Mouse (Mus musculus) hindbrain, embryonic 12.5 days (tissue): ENCODE data around the gene Arpc5. TPM values are rescaled to one million over a fixed set of nuclear protein-coding genes. Genes with fewer than 3 reads are reported as not detected.
A peak's percentile ranks its signal among the peaks of the same experiment; 100 is the strongest.
"Not testable (repeated sequence)": the region's sequence is repeated elsewhere in the genome, so short reads cannot be mapped to it uniquely, and the experiment has no call there.

Experiments
- ATAC-seq: fragments of 200-750 bp; cut with Nextera tagmentation; 2 replicates; pipeline ENCODE4 v1.8.0; 2017; ENCODE audit warnings: moderate TSS enrichment; ENCODE audit not compliant: low FRiP score
- H3K27ac ChIP-seq: fragments of 300-500 bp; sonication (generic); 2 replicates; pipeline ENCODE4 v1.5.1; 2016; ENCODE audit warnings: mild to moderate bottlenecking
- H3K27me3 ChIP-seq: fragments of 300-500 bp; sonication (generic); 2 replicates; pipeline ENCODE4 v1.6.1; 2016; ENCODE audit warnings: mild to moderate bottlenecking
- H3K36me3 ChIP-seq: fragments of 300-500 bp; sonication (generic); 2 replicates; pipeline ENCODE4 v1.6.1; 2016; ENCODE audit warnings: mild to moderate bottlenecking
- H3K4me1 ChIP-seq: fragments of 300-500 bp; sonication (generic); 2 replicates; pipeline ENCODE4 v1.6.1; 2016
- H3K4me2 ChIP-seq: fragments of 300-500 bp; sonication (generic); replicated peaks from 2 replicates; pipeline ENCODE4 v1.6.1; 2016; ENCODE audit warnings: mild to moderate bottlenecking
- H3K4me3 ChIP-seq: fragments of 300-500 bp; sonication (generic); 2 replicates; pipeline ENCODE4 v1.5.1; 2016; ENCODE audit warnings: mild to moderate bottlenecking
- H3K9ac ChIP-seq: fragments of 300-500 bp; sonication (generic); 2 replicates; pipeline ENCODE4 v1.6.1; 2016; ENCODE audit warnings: mild to moderate bottlenecking, moderate library complexity
- H3K9me3 ChIP-seq: fragments of 300-500 bp; sonication (generic); replicated peaks from 2 replicates; pipeline ENCODE4 v1.6.1; 2016; ENCODE audit warnings: mild to moderate bottlenecking
- WGBS: fragments of 180-500 bp; shearing (Covaris S2); methylation state at CpG from one replicate; pipeline ENCODE4 v1.1.7; 2016; 5-methylcytosine and 5-hydroxymethylcytosine counted together
- polyA plus RNA-seq: library from polyadenylated mRNA; unstranded; fragments of >200 nt; fragmentation: Nextera tagmentation; extraction: Ambion mirVana; gene quantifications from 2 replicates; pipeline ENCODE4 v1.2.1, GENCODE M21; 2016

The Arpc5 gene
- polyA plus RNA-seq, 1 experiment from 2014 or later, result 310 TPM

DNA sequence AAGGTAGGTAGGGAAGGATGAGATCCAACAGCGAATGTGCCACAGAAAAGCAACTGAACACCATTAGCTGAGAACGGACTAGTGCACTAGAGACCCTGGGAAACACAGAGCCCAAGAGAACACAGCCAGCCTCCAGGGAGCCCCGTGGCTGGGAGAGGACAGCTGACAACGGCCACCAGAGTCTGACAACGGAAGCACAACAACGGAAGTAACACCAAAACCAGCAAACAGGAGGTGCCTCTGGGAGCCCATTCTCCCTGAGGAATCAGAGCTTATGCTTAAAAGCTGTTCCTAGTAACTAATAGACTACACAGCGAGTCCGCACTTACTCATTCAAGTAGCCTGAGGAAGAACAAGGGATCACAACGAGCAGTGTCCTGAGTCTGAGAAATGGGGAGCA is 17.1 kb upstream of the Arpc5 start:
- H3K36me3 ChIP-seq, result no peaks in the 10 kb centered on the region
- H3K4me1 ChIP-seq, result 0 out of 2 replicates have a peak, but pooled peaks cover 2% of the 10 kb centered on the region
- 76% methylated on average over 9 of the region's 9 CpGs for WGBS
- H3K27me3 ChIP-seq, result no peaks in the 10 kb centered on the region
- H3K9me3 ChIP-seq, result no peaks in the 10 kb centered on the region
- H3K9ac ChIP-seq, result no peak overlapping the region
- no peak for ATAC-seq
- H3K4me2 ChIP-seq, result no peak overlapping the region
- H3K4me3 ChIP-seq, result no peak overlapping the region
- no peak overlapping the region for H3K27ac ChIP-seq

DNA sequence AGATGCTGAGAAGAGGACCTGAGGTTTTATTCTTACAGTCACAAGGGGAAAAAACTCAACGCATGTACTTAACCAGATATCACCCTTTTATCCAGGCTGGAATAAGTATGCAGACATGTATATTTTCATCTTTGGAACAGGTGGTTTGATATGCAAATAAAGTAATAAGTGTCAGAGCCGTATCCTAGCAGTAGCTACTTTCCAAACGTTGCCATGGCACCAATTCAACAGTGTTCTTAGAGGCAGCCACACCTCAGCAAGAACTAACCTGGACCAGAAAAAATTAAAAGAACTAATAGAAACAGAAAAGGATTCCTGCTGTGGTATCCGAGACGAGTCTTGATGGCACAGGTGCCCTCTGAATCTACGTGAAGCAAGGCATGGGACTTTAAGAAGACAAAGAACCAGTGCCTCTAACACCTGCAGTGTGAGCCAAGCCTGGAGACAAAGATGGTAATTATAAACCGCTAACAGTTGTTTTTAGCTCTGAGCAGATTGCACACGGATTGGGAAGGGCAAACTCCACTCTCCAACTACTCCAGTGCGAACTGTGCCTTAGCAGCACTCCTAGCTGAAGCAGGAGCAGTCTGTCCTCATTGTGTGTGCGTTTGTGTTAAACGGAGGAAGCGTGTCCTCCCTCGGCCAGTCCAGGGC is 15.9 kb upstream of the Arpc5 start, which contains the start of gene Apobec4:
Gene Apobec4 (plus strand): TSS at position 240 of the 654 bp plus-strand sequence.
- no peak within 1 kb of the TSS for H3K27ac ChIP-seq
- H3K4me2 ChIP-seq, result no peak within 1 kb of the TSS
- H3K4me3 ChIP-seq, result no peak within 1 kb of the TSS
- no peaks in the 10 kb centered on the region for H3K9me3 ChIP-seq
- H3K27me3 ChIP-seq, result no peaks in the 10 kb centered on the region
- WGBS, result 63% methylated on average over 13 of the region's 13 CpGs
- H3K9ac ChIP-seq, result no peak within 1 kb of the TSS
- no peaks in the 10 kb centered on the region for H3K36me3 ChIP-seq
- ATAC-seq, result no peak
- H3K4me1 ChIP-seq, result 0 out of 2 replicates have a peak, but pooled peaks cover 2% of the 10 kb centered on the region

DNA sequence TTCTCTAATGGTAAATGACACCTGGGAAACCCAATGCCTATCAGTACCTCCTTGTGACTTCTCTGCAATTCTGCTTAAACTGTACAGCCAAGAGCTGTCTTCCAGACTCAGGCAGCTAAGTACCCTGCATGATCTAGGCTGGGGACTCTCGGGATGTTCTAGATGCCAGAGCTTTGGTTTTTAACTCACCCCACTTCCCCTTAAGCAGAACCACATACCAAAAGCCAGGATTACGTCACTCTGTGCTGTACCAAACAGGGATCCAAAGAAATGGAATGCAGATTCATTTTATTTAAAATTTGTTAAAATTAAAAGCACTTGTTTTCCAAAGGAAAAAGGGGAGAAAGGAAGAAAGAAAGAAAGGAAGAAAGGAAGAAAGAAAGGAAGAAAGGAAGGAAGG is 4.6 kb upstream of the Arpc5 start:
- Histone ChIP-seq H3K9me3 (no peaks in the 10 kb centered on the region), H3K27me3 (peaks cover 6% of the 10 kb centered on the region), H3K9ac (no peak overlapping the region), H3K4me1 (peaks cover 7% of the 10 kb centered on the region), H3K27ac (no peak overlapping the region), H3K36me3 (no peaks in the 10 kb centered on the region), H3K4me2 (no peak overlapping the region), H3K4me3 (no peak overlapping the region)
- 87% methylated on average over 2 of the region's 2 CpGs for WGBS
- no peak for ATAC-seq

DNA sequence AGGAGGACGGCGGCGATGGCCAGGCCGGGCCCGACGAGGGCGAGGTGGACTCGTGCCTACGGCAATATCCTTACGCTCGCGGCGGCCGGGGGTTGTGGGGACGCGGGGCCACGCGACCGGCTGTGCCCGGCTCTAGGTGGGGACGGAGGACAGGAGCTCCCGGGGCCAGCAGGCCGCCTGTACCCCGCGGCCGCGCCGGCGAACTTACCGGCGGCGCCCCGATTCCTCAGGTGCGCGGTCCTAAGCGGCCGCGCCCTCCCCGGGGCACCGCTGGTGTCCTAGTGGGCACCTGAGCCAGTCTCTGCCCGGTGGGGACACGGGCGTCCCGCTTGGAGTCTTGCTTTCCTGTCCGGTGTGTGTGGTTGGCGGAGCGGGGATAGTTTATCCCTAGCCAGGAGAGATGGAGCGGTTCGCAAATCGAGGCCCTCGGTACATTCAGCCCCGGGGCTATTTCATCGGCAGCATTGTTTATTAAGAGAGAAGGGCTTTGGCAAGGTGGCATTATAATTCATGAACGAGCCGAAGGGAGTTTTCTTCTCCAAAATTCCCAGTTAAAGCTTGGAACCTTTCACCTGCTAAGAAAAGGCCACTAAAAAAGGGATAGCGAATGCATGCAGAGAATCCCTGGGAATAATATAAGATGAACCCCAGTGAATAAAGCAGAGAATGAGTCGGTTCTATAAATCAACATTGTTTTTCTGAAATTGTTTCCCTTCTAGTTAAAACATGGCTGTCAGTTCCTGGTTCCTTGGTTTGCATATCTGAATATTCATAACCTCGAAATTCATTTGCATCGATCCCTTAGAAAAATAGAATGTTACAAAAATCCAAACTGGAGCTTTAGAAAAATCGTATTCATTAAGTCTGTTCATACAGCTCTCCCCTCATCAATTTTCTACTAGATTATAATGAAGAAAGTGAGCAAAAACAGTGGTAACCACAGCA is 734 bp downstream of the Arpc5 start:
- Histone ChIP-seq H3K27ac (peak overlapping the region; percentile 91), H3K4me1 (peaks cover 11% of the 10 kb centered on the region), H3K27me3 (peaks cover 6% of the 10 kb centered on the region), H3K4me3 (peak overlapping the region; percentile 99), H3K9ac (peak overlapping the region; percentile 93), H3K36me3 (peaks cover 14% of the 10 kb centered on the region), H3K4me2 (peak overlapping the region; percentile 69), H3K9me3 (no peaks in the 10 kb centered on the region)
- ATAC-seq, result peak; percentile 71
- 2% methylated on average over 55 of the region's 60 CpGs for WGBS

DNA sequence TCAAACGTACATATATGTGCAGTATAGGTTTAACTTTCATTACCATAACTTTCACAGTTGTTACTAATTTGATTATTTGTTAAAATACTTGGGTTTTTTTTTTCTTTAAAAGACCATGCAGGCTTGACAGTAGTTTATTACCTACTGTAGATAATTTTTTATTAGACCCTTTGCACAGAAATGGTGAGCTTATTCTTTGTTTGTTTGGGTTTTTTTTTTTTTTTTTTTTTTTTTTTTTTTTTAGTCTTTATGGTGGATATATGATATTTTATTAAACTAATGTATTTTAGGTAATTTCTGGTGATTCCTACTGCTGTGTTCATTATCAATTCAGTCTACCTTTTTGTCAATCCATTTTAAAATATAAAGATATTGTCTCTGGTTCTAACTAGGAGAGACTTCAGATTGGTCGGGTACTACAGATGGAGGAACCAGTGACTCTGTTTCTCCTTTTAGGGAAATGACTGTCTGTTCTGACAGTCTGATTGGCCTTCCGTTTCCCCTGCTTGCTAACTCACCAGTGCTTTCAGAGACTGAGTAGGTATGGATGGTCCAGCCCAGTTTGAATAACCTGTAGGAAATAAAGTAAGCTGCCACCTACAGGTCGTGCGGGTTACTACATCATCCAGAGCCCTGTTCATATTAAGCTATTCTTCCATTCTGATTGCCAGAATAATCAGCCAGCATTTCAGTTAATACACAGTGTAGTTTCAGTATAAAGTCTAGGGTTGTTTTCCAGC is 1.6 kb downstream of the Arpc5 start:
- 0 out of 2 replicates have a peak, but pooled peaks have one; percentile 9 for ATAC-seq
- peak overlapping the region; percentile 69 for H3K4me2 ChIP-seq
- WGBS, result 9% methylated on average over 5 of the region's 5 CpGs
- no peak overlapping the region for H3K27ac ChIP-seq
- peaks cover 6% of the 10 kb centered on the region for H3K27me3 ChIP-seq
- no peaks in the 10 kb centered on the region for H3K9me3 ChIP-seq
- H3K36me3 ChIP-seq, result peaks cover 22% of the 10 kb centered on the region
- H3K4me3 ChIP-seq, result peak overlapping the region; percentile 99
- no peak overlapping the region for H3K9ac ChIP-seq
- peaks cover 11% of the 10 kb centered on the region for H3K4me1 ChIP-seq

DNA sequence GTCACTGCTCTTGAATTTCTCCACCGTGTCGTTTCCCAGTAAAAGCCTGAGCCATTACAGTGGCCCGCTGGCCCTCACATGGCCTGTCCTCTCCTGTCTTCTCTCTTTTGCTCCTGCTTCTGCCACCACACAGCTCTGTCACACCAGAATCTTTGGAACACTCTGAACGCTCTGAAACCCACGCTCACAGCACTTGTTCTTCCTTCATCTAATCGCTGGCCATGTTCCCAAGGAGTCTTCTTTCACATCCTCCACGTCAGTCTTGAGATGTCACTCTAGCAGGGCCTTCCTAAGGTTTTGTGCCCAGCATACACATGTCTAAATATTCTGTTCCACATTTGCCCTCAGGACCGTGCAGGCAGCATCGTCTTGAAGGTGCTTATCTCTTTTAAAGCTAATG is 4.7 kb downstream of the Arpc5 start:
- no peaks in the 10 kb centered on the region for H3K27me3 ChIP-seq
- no peak overlapping the region for H3K9ac ChIP-seq
- ATAC-seq, result no peak
- 93% methylated on average over 9 of the region's 9 CpGs for WGBS
- no peaks in the 10 kb centered on the region for H3K9me3 ChIP-seq
- H3K4me1 ChIP-seq, result 0 out of 2 replicates have a peak, but pooled peaks cover 4% of the 10 kb centered on the region
- no peak overlapping the region for H3K4me3 ChIP-seq
- no peak overlapping the region for H3K4me2 ChIP-seq
- H3K36me3 ChIP-seq, result peaks cover 49% of the 10 kb centered on the region
- no peak overlapping the region for H3K27ac ChIP-seq

DNA sequence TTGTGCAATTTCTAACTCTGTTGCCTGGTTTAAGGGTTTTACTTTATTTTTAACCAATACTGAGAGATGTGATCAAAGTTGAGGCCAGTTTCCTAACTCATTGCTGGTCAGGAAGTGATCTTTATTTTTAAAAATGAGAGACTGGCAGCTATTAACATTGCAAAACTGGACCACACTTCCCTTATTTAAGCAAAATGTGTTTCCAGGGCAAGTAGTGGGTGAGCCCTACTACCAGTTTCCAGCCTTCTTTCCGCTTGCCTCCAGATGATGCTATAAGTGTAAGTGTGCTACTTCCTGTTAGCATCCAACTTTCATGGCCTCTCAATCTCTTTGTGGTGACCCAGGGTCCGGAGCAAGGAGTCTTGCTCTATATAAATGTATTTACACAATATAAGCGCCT is 8.3 kb downstream of the Arpc5 start:
- H3K36me3 ChIP-seq, result peaks cover 58% of the 10 kb centered on the region
- 91% methylated on average over 3 of the region's 3 CpGs for WGBS
- not testable (repeated sequence) for ATAC-seq

DNA sequence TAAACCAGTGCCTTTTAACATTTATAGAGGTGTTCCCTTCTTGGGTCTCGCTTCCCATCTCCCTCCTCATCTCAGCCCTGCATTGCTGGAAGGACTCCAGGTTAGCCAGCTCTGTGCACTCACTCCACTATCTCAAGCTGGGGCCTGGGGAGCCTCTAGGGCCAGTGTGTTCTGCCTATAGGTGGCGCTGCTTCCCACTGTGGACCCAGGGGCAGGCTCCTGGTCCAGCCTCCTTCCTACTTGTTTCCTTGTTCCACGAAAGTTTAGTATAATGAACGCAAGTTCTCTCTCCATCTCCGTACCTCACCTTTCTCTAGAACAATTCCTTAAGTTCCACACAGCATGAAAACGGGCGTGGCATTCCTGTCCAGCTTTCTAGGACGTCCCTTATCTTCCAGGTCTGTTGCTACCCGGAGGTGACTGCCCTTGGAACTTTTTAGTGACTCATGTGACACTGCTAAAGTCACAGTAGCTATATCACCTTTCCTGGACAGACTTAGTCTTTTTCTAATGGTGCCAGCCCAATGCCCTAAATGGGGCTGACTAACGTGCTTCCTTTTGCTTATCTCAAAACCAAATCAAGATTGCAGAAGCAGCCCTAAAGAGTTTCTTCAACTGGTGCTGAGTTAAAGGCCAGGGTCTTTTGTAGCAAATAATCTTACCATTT is 12.9 kb downstream of the Arpc5 start:
- Histone ChIP-seq H3K36me3 (peaks cover 24% of the 10 kb centered on the region), H3K4me3 (no peak overlapping the region), H3K4me1 (no peaks in the 10 kb centered on the region), H3K9ac (no peak overlapping the region), H3K9me3 (no peaks in the 10 kb centered on the region), H3K27me3 (no peaks in the 10 kb centered on the region), H3K27ac (no peak overlapping the region), H3K4me2 (no peak overlapping the region)
- ATAC-seq, result peak; percentile 58; the same call in 1 of the 2 replicates
- WGBS, result 43% methylated on average over 10 of the region's 10 CpGs

More for the DNA sequence above, 8.3 kb downstream of the Arpc5 start:
- H3K9ac ChIP-seq, H3K4me3 ChIP-seq, H3K27me3 ChIP-seq, H3K27ac ChIP-seq, H3K4me1 ChIP-seq, H3K4me2 ChIP-seq, H3K9me3 ChIP-seq: not testable (repeated sequence)

DNA sequence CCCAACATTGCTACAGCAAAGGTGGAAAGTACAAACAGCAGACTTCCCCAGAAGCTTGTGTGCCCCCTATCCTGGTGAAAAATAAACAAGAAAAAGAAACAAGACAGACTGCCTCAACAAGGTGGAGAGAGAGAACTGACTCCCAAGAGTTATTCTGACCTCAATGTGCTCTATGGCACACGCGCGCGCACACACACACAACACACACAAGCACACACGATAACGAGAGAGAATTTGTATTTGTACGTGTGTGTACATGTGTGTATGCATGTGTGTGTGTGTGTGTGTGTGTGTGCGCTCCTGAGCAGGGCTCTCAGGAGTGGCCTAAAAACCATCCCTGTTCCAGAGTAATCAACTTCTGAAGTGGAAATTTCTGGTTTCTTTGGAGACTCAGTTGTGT is 18.3 kb downstream of the Arpc5 start:
- H3K4me1 ChIP-seq, result no peaks in the 10 kb centered on the region
- H3K36me3 ChIP-seq, result no peaks in the 10 kb centered on the region
- H3K27me3 ChIP-seq, result no peaks in the 10 kb centered on the region
- no peak for ATAC-seq
- H3K9ac ChIP-seq, result no peak overlapping the region
- H3K27ac ChIP-seq, result no peak overlapping the region
- H3K9me3 ChIP-seq, result no peaks in the 10 kb centered on the region
- no peak overlapping the region for H3K4me3 ChIP-seq
- H3K4me2 ChIP-seq, result no peak overlapping the region
- 96% methylated on average over 8 of the region's 8 CpGs for WGBS

DNA sequence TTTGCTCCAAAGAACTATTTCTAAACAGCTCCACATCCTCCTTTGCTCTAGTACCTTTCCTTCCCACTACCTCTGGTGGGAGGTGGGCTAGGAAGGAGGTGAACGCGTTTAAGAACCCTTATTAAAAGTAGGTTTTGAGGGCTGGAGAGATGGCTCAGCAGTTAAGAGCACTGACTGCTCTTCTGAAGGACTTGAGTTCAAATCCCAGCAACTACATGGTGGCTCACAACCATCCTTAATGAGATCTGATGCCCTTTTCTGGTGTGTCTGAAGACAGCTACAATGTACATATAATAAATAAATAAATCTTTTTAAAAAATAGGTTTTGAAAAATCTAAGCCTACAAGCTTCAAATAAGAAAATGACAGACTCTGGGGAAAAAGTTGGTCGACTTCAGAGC is 19.1 kb downstream of the Arpc5 start:
- not testable (repeated sequence) for H3K4me1 ChIP-seq, H3K36me3 ChIP-seq
- 87% methylated on average over 3 of the region's 3 CpGs for WGBS

DNA sequence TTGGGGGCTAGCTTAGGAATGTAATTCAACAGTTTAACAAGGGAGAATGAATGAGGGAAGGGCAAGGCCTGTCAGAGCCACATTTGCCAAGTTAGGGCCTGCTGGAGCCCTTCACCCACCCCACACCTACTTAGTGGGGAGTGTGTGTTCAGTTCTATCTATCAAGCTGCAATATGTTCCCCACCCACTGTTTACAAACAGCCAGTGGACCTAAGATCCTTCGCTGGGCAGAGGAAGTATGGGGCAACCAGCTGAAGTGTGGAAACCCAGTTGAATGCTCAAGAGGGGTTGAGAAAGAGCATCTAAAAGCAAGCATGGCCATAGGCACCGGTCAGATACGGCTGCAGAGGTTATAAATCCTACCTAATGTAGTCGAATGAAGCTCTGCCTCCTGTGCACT is 20.6 kb downstream of the Arpc5 start:
- no peak for ATAC-seq
- H3K9ac ChIP-seq, result no peak overlapping the region
- no peak overlapping the region for H3K27ac ChIP-seq
- H3K4me2 ChIP-seq, result no peak overlapping the region
- no peaks in the 10 kb centered on the region for H3K36me3 ChIP-seq
- H3K4me1 ChIP-seq, result no peaks in the 10 kb centered on the region
- 97% methylated on average over 4 of the region's 4 CpGs for WGBS
- H3K9me3 ChIP-seq, result no peaks in the 10 kb centered on the region
- no peak overlapping the region for H3K4me3 ChIP-seq
- H3K27me3 ChIP-seq, result no peaks in the 10 kb centered on the region

More for the DNA sequence above, 19.1 kb downstream of the Arpc5 start:
- not testable (repeated sequence) for H3K27ac ChIP-seq, H3K4me2 ChIP-seq, H3K9me3 ChIP-seq, ATAC-seq, H3K4me3 ChIP-seq, H3K9ac ChIP-seq, H3K27me3 ChIP-seq
